Mouse (Mus musculus): ENCODE measurements around the gene Mmd.

- TF ChIP-seq CTCF (IDR thresholded peaks at IDR 0.05) (no peak), POLR2A (IDR thresholded peaks at IDR 0.05; ENCODE audit: insufficient read depth, low read depth, low read length) (no peak)
Measured at GRCm38 (mm10) chr11:90237616-90238015, 11.6 kb upstream of the Mmd start.

Measured in heart, adult 2 months (tissue).